Mouse (Mus musculus) liver, embryonic 11.5 days (tissue): ENCODE measurements around the gene Mrpl55. TPM values are rescaled to one million over a fixed set of nuclear protein-coding genes. Genes with fewer than 3 reads are reported as not detected.
"Not testable (repeated sequence)": the region's sequence is repeated elsewhere in the genome, so short reads cannot be mapped to it uniquely, and the experiment has no call there.

Experiments used
- ATAC-seq: fragments of 200-750 bp; cut with Nextera tagmentation; replicated peaks from 2 replicates; pipeline ENCODE4 v1.8.0; 2017; ENCODE audit warnings: moderate number of reproducible peaks, mild to moderate bottlenecking, moderate TSS enrichment, moderate library complexity; ENCODE audit not compliant: low FRiP score
- DNase-seq: peaks from one replicate; pipeline ENCODE4 v3.0.0-alpha.2; 2017; ENCODE audit warnings: low spot score
- H3K27ac ChIP-seq: fragments of 300-500 bp; sonication (generic); 2 replicates; pipeline ENCODE4 v1.5.1; 2014; ENCODE audit warnings: mild to moderate bottlenecking, low read depth, low read length, control low read depth
- H3K27me3 ChIP-seq: fragments of 300-500 bp; sonication (generic); replicated peaks from 2 replicates; pipeline ENCODE4 v1.6.1; 2014; ENCODE audit warnings: low read length, mixed read lengths; ENCODE audit not compliant: control insufficient read depth, insufficient read depth
- H3K36me3 ChIP-seq: fragments of 300-500 bp; sonication (generic); 2 replicates; pipeline ENCODE4 v1.6.1; 2014; ENCODE audit warnings: mild to moderate bottlenecking, low read length, moderate library complexity, mixed read lengths; ENCODE audit not compliant: control insufficient read depth, insufficient read depth
- H3K4me1 ChIP-seq: fragments of 300-500 bp; sonication (generic); replicated peaks from 2 replicates; pipeline ENCODE4 v1.6.1; 2014; ENCODE audit warnings: low read length, mixed read lengths; ENCODE audit not compliant: control insufficient read depth, insufficient read depth
- H3K4me2 ChIP-seq: fragments of 300-500 bp; sonication (generic); 2 replicates; pipeline ENCODE4 v1.6.1; 2014; ENCODE audit warnings: mild to moderate bottlenecking, control low read depth, moderate library complexity
- H3K4me3 ChIP-seq: fragments of 300-500 bp; sonication (generic); 2 replicates; pipeline ENCODE4 v1.5.1; 2014; ENCODE audit warnings: low read depth, low read length, control low read depth
- H3K9ac ChIP-seq: fragments of 300-500 bp; sonication (generic); 2 replicates; pipeline ENCODE4 v1.6.1; 2014; ENCODE audit warnings: low read depth, low read length, control low read depth
- H3K9me3 ChIP-seq: fragments of 300-500 bp; sonication (generic); 2 replicates; pipeline ENCODE4 v1.6.1; 2016; ENCODE audit warnings: low read length, inconsistent platforms, mixed read lengths; ENCODE audit not compliant: control insufficient read depth
- WGBS: fragments of 180-500 bp; shearing (Covaris S2); extraction: QIAGEN DNeasy Blood & Tissue Kit; methylation state at CpG from one replicate; pipeline ENCODE4 v1.1.7; 2014; 5-methylcytosine and 5-hydroxymethylcytosine counted together
- polyA plus RNA-seq: library from polyadenylated mRNA; unstranded; fragments of >200 nt; fragmentation: Nextera tagmentation; extraction: Ambion mirVana; gene quantifications from 2 replicates; pipeline ENCODE4 v1.2.1, GENCODE M21; 2014

Mrpl55 gene
- polyA plus RNA-seq, 1 experiment from 2014 or later: 104 TPM

- peak within 1 kb of the TSS; percentile 97 for H3K27ac ChIP-seq
- H3K9ac ChIP-seq: peak within 1 kb of the TSS; percentile 98
- no peaks in the 10 kb centered on the region for H3K9me3 ChIP-seq
- H3K36me3 ChIP-seq: peaks cover 43% of the 10 kb centered on the region
- WGBS: under 1% methylated on average over 67 of the region's 67 CpGs
- H3K4me2 ChIP-seq: peak within 1 kb of the TSS; percentile 96
- H3K27me3 ChIP-seq: no peaks in the 10 kb centered on the region
- DNase-seq: peak; percentile 95
- H3K4me1 ChIP-seq: peaks cover 23% of the 10 kb centered on the region
- peak; percentile 82 for ATAC-seq
- peak within 1 kb of the TSS; percentile 86 for H3K4me3 ChIP-seq
Measured at GRCm38 (mm10) chr11:59208153-59208831, 6.0 kb downstream of the Mrpl55 start, which contains the start of gene 2310033P09Rik. Gene 2310033P09Rik, plus strand, starts transcription at chr11:59208321.

- Histone ChIP-seq H3K27me3 (no peaks in the 10 kb centered on the region), H3K9ac (peak overlapping the region; percentile 98), H3K4me1 (peaks cover 23% of the 10 kb centered on the region)
Measured at GRCm38 (mm10) chr11:59209003-59209441, 6.7 kb downstream of the Mrpl55 start.

GRCm38 (mm10) chr11:59209580-59209979 lies 7.3 kb downstream of the Mrpl55 start:
- 75% methylated on average over 5 of the region's 5 CpGs for WGBS
- H3K4me2 ChIP-seq: peak overlapping the region; percentile 96
- peaks cover 23% of the 10 kb centered on the region for H3K4me1 ChIP-seq
- H3K27ac ChIP-seq: no peak overlapping the region
- DNase-seq (no peak), ATAC-seq (no peak)
- H3K9me3 ChIP-seq: no peaks in the 10 kb centered on the region
- H3K36me3 ChIP-seq: peaks cover 39% of the 10 kb centered on the region
- H3K9ac ChIP-seq: peak overlapping the region; percentile 98; the same call in 1 of the 2 replicates
- H3K27me3 ChIP-seq: no peaks in the 10 kb centered on the region
- H3K4me3 ChIP-seq: peak overlapping the region; percentile 86

More at GRCm38 (mm10) chr11:59209003-59209441, 6.7 kb downstream of the Mrpl55 start:
- Histone ChIP-seq H3K36me3 (peaks cover 43% of the 10 kb centered on the region), H3K27ac (peak overlapping the region; percentile 97), H3K4me2 (peak overlapping the region; percentile 96), H3K9me3 (no peaks in the 10 kb centered on the region), H3K4me3 (peak overlapping the region; percentile 86)
- peak; percentile 78 for DNase-seq
- ATAC-seq: peak; percentile 71
- 8% methylated on average over 18 of the region's 18 CpGs for WGBS

DNA sequence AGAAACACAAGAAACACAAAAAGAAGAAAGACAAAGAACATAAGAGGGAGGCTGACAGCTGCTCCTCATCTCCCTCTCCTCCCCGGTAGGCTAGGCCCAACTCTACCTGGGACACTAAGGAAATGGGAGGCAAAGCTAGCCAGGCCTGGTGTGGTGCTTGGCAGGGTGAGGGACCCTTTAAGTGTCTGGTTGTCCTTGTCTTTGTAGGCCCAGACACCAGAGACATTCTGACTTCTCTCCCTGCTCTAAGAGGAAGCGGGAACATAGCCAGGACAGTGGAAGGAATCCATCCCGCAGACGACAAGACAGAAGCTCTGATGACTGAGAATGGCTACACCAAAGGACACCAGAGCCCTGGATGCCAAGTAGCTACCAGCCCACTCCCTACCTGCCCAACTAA lies 7.7 kb downstream of the Mrpl55 start:
- H3K27me3 ChIP-seq: no peaks in the 10 kb centered on the region
- H3K9ac ChIP-seq: no peak overlapping the region
- H3K4me1 ChIP-seq: peaks cover 23% of the 10 kb centered on the region
- no peak for DNase-seq
- H3K36me3 ChIP-seq: peaks cover 39% of the 10 kb centered on the region
- no peak overlapping the region for H3K27ac ChIP-seq
- no peaks in the 10 kb centered on the region for H3K9me3 ChIP-seq
- H3K4me2 ChIP-seq: peak overlapping the region; percentile 96
- 87% methylated on average over 4 of the region's 4 CpGs for WGBS
- ATAC-seq: no peak
- no peak overlapping the region for H3K4me3 ChIP-seq

GRCm38 (mm10) chr11:59211561-59211960 lies 9.3 kb downstream of the Mrpl55 start:
- not testable (repeated sequence) for ATAC-seq, H3K4me3 ChIP-seq, H3K4me2 ChIP-seq, H3K27ac ChIP-seq, H3K9ac ChIP-seq, DNase-seq, H3K9me3 ChIP-seq, H3K27me3 ChIP-seq
- WGBS: 92% methylated on average over 9 of the region's 9 CpGs
- H3K4me1 ChIP-seq: peaks cover 29% of the 10 kb centered on the region
- H3K36me3 ChIP-seq: peaks cover 35% of the 10 kb centered on the region

DNA sequence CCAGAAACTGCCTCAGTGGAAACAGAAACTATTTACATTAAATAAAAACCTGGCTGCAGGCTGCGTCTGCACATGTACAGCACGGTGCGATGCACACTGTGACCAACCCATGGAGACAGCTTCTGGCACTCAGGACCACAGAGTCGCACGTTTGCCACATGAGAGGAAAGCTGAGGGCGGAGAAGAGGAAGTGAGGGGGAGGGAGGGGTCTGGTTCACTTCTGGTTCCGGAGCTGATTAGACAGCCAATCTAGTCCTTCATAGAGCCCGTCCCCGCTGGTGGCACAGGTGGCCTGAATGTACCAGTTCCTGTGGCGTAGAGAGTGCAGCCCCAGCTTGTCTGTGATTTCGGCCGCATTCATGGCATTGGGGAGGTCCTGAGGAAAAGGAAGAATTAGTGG lies 10.0 kb downstream of the Mrpl55 start:
- not testable (repeated sequence) for DNase-seq

GRCm38 (mm10) chr11:59212892-59213494 lies 10.7 kb downstream of the Mrpl55 start:
- Histone ChIP-seq H3K27ac (no peak overlapping the region), H3K4me3 (no peak overlapping the region), H3K36me3 (peaks cover 39% of the 10 kb centered on the region), H3K9ac (no peak overlapping the region), H3K4me2 (no peak overlapping the region), H3K9me3 (no peaks in the 10 kb centered on the region), H3K27me3 (no peaks in the 10 kb centered on the region), H3K4me1 (peaks cover 31% of the 10 kb centered on the region)
- no peak for DNase-seq
- no peak for ATAC-seq
- 90% methylated on average over 12 of the region's 12 CpGs for WGBS

More for the DNA sequence above, 10.0 kb downstream of the Mrpl55 start:
- H3K4me1 ChIP-seq: peaks cover 29% of the 10 kb centered on the region
- H3K27ac ChIP-seq, H3K4me3 ChIP-seq, ATAC-seq, H3K27me3 ChIP-seq, H3K9ac ChIP-seq, H3K4me2 ChIP-seq, H3K9me3 ChIP-seq: not testable (repeated sequence)
- peaks cover 35% of the 10 kb centered on the region for H3K36me3 ChIP-seq
- WGBS: 63% methylated on average over 12 of the region's 12 CpGs

- no peaks in the 10 kb centered on the region for H3K27me3 ChIP-seq
- ATAC-seq (no peak), DNase-seq (no peak)
- H3K4me1 ChIP-seq: peaks cover 26% of the 10 kb centered on the region
- no peaks in the 10 kb centered on the region for H3K9me3 ChIP-seq
- H3K27ac ChIP-seq: no peak overlapping the region
- H3K9ac ChIP-seq: no peak overlapping the region
- 62% methylated on average over 3 of the region's 3 CpGs for WGBS
- no peak overlapping the region for H3K4me2 ChIP-seq
- no peak overlapping the region for H3K4me3 ChIP-seq
- H3K36me3 ChIP-seq: peaks cover 39% of the 10 kb centered on the region
Measured at GRCm38 (mm10) chr11:59216955-59217354, 14.7 kb downstream of the Mrpl55 start.
